Mouse (Mus musculus) stomach, embryonic 14.5 days (tissue): Measurements from ENCODE around the gene Cldn2. TPM values are rescaled to one million over a fixed set of nuclear protein-coding genes. Genes with fewer than 3 reads are reported as not detected.

Experiments used
- ATAC-seq: fragments of 200-750 bp; cut with Nextera tagmentation; 2 replicates; pipeline ENCODE4 v1.8.0; 2017; ENCODE audit warnings: low read depth, moderate TSS enrichment; ENCODE audit not compliant: insufficient number of reproducible peaks, insufficient read depth, low FRiP score
- H3K27ac ChIP-seq: fragments of 300-500 bp; sonication (generic); 2 replicates; pipeline ENCODE4 v1.5.1; 2014; ENCODE audit warnings: mild to moderate bottlenecking, low read length, moderate library complexity, mixed read lengths
- H3K27me3 ChIP-seq: fragments of 300-500 bp; sonication (generic); 2 replicates; pipeline ENCODE4 v1.6.1; 2014; ENCODE audit warnings: low read length, control low read depth, mixed read lengths; ENCODE audit not compliant: control insufficient read depth, insufficient read depth
- H3K36me3 ChIP-seq: fragments of 300-500 bp; sonication (generic); 2 replicates; pipeline ENCODE4 v1.6.1; 2014; ENCODE audit warnings: mild to moderate bottlenecking, control low read depth, low read length, moderate library complexity, mixed read lengths; ENCODE audit not compliant: control insufficient read depth, insufficient read depth
- H3K4me1 ChIP-seq: fragments of 300-500 bp; sonication (generic); 2 replicates; pipeline ENCODE4 v1.6.1; 2014; ENCODE audit warnings: low read length, control low read depth, mixed read lengths; ENCODE audit not compliant: control insufficient read depth, insufficient read depth
- H3K4me2 ChIP-seq: fragments of 300-500 bp; sonication (generic); replicated peaks from 2 replicates; pipeline ENCODE4 v1.6.1; 2014; ENCODE audit warnings: low read depth, low read length, control low read depth
- H3K4me3 ChIP-seq: fragments of 300-500 bp; sonication (generic); 2 replicates; pipeline ENCODE4 v1.5.1; 2014; ENCODE audit warnings: low read depth, low read length, control low read depth
- H3K9ac ChIP-seq: fragments of 300-500 bp; sonication (generic); replicated peaks from 2 replicates; pipeline ENCODE4 v1.6.1; 2014; ENCODE audit warnings: low read depth, mild to moderate bottlenecking, control low read depth, low read length, moderate library complexity, mixed read lengths
- H3K9me3 ChIP-seq: fragments of 300-500 bp; sonication (generic); 2 replicates; pipeline ENCODE4 v1.6.1; 2016; ENCODE audit warnings: low read depth, low read length, control low read depth; ENCODE audit not compliant: control insufficient read depth
- WGBS: fragments of 180-500 bp; shearing (Covaris S2); extraction: QIAGEN DNeasy Blood & Tissue Kit; methylation state at CpG from one replicate; pipeline ENCODE4 v1.1.7; 2014; 5-methylcytosine and 5-hydroxymethylcytosine counted together
- polyA plus RNA-seq: library from polyadenylated mRNA; unstranded; fragments of >200 nt; fragmentation: Nextera tagmentation; extraction: Ambion mirVana; gene quantifications from 2 replicates; pipeline ENCODE4 v1.2.1, GENCODE M21; 2014

Cldn2 gene
- polyA plus RNA-seq, 1 experiment from 2014 or later: 0.45 TPM

DNA sequence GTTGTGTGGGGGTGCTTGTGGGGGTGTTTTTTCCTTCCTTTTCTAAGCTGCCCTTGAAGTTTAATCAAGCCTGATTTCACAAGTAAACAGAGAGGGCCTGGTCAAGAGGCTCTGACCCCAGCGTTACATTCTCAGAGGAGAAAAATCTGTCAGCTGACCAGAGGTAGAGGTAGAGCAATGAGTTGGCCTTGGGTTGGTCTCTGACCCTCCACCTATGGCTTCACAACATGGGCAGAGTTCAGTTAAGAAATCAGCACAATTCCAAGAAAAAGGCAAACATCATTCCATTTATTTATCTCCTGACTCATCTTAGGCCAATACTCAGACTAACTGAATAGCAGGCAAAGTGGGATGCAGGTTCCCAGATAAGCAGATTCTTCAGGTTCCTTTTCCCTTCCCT is 21.7 kb upstream of the Cldn2 start:
- H3K9me3 ChIP-seq: no peaks in the 10 kb centered on the region
- H3K27ac ChIP-seq: no peak overlapping the region
- no peak overlapping the region for H3K4me2 ChIP-seq
- H3K4me1 ChIP-seq: no peaks in the 10 kb centered on the region
- no peaks in the 10 kb centered on the region for H3K27me3 ChIP-seq
- WGBS: 58% methylated on average over 1 of the region's 1 CpGs
- no peaks in the 10 kb centered on the region for H3K36me3 ChIP-seq
- no peak for ATAC-seq
- H3K4me3 ChIP-seq: no peak overlapping the region
- H3K9ac ChIP-seq: no peak overlapping the region

DNA sequence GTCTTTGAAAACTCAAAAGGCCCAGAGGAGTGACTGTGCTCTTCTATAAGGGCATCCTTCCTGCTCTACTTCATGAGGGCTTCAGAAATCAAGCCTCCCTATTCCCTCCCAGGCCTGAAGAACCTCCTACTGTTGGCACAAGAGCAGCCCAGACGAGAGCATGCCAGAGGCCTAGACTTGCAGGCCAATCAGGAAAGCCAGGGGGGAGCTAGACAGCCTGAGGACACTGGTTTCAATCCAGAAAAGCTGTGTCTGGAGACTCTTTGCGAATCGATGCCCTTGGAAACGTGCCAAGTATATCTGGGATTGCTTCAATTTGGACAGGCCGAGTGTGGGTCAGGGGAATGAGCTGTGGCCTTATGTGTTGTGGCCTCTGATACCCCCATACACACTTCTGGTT is 21.2 kb upstream of the Cldn2 start:
- H3K4me1 ChIP-seq: no peaks in the 10 kb centered on the region
- no peak overlapping the region for H3K4me3 ChIP-seq
- no peaks in the 10 kb centered on the region for H3K36me3 ChIP-seq
- H3K4me2 ChIP-seq: no peak overlapping the region
- 69% methylated on average over 5 of the region's 5 CpGs for WGBS
- H3K9ac ChIP-seq: no peak overlapping the region
- H3K27ac ChIP-seq: no peak overlapping the region
- H3K9me3 ChIP-seq: no peaks in the 10 kb centered on the region
- H3K27me3 ChIP-seq: no peaks in the 10 kb centered on the region
- no peak for ATAC-seq

DNA sequence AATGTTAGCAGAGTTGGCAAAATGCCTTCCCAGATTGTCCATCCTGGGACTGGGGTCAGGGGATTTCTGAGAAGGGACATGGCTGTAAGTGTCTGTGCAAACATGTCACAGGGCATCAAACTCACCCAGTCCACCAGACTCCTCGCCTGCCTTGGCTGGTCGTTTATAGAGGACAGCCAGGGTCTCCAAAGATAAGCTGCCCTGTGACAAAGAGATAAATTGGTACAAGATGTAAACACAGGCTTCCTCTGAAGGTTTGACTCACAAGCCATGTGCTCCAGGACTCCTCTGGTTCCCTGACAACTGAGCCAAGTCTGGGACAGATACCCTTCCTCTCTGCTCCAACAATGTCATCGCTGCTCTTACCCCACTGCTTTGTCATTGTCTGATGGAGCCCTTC is 19.6 kb upstream of the Cldn2 start:
- H3K9ac ChIP-seq: no peak overlapping the region
- ATAC-seq: no peak
- no peaks in the 10 kb centered on the region for H3K27me3 ChIP-seq
- H3K4me2 ChIP-seq: no peak overlapping the region
- no peak overlapping the region for H3K4me3 ChIP-seq
- 33% methylated on average over 3 of the region's 3 CpGs for WGBS
- H3K36me3 ChIP-seq: no peaks in the 10 kb centered on the region
- H3K27ac ChIP-seq: no peak overlapping the region
- no peaks in the 10 kb centered on the region for H3K9me3 ChIP-seq
- no peaks in the 10 kb centered on the region for H3K4me1 ChIP-seq

DNA sequence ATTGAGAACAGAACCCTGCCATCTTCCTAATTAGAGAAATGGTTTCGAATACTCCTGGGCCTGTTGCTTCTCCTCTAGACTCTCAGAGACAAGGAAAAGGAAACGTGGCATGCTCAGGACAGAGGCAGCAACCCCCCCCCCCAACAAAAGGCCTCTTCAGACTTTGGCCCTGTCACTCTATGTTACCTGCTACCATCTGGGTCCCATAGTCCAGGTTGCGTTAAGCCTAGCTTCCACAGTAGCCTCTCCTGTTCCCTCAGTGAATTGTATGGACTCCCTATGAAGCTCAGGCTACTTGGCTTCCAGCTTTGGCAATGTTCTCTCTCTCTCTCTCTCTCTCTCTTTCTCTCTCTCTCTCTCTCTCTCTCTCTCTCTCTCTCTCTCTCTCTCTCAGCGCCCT is 19.1 kb upstream of the Cldn2 start:
- Histone ChIP-seq H3K9me3 (no peaks in the 10 kb centered on the region), H3K4me2 (no peak overlapping the region), H3K27me3 (no peaks in the 10 kb centered on the region), H3K4me1 (no peaks in the 10 kb centered on the region), H3K9ac (no peak overlapping the region), H3K27ac (no peak overlapping the region), H3K4me3 (no peak overlapping the region), H3K36me3 (no peaks in the 10 kb centered on the region)
- WGBS: 76% methylated on average over 4 of the region's 4 CpGs
- ATAC-seq: no peak

DNA sequence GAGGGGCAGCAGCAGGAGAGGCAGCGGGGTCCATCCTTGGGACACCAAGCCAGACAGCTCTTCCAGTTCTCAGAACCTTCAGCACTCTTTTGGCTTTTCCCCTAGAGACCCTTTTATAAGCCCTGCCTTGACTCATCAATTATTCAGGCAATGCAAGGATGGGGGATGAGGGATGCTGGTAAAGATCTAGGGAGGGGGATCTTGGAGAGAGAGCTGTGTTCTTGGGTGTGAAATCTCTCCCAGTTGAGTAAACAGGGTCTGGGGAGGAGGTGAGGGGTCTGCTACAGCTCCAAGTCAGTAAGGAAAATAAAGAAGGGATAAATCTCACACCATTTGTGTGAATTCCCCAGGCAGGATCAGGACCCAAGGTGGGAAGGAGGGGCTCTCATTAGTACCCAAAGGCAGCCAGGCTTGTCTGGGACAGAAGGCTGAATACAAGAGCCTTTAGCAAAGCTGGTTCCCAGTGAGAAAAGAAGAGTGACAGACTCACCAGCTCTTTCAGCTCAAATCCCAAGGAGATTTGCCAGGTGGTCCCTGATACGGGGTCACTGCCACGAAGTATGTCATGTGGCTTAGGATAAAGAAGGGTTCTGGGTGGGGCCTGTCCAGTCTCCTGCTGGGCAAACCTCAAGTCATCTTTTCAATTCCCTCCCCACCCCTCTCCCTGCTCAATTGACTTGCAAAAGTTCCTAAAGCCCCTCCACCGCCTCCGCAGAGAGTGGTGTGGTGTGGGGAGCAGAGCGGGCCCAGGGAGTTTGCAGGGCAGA is 18.2 kb upstream of the Cldn2 start, which contains the start of gene Ripply1:
Ripply1 (minus strand) TSS at position 76 of the 767 bp plus-strand sequence.
- Histone ChIP-seq H3K4me1 (no peaks in the 10 kb centered on the region), H3K4me2 (no peak within 1 kb of the TSS), H3K36me3 (no peaks in the 10 kb centered on the region), H3K27me3 (no peaks in the 10 kb centered on the region), H3K9ac (no peak within 1 kb of the TSS), H3K9me3 (no peaks in the 10 kb centered on the region), H3K27ac (no peak within 1 kb of the TSS), H3K4me3 (no peak within 1 kb of the TSS)
- 52% methylated on average over 6 of the region's 6 CpGs for WGBS
- ATAC-seq: no peak

DNA sequence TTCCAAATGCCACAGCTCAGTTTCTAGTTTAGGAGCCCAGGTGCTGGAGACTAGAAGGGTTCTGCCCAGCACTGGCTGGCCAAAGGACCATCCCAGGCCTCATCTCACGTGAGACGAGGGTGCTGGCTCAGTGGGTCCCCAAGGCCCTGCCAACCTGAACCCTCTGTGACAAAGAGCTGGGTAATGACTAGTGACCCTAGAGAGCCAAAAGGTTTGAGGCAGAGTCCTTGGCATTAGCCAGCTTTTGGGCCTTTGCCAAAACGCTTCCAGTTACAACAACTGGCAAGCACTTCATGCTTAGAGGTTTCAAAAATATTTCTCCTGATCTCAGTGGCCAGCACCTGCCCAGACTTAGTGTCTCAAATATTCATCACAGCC is 17.6 kb upstream of the Cldn2 start:
- H3K9me3 ChIP-seq: no peaks in the 10 kb centered on the region
- no peak overlapping the region for H3K4me2 ChIP-seq
- H3K27me3 ChIP-seq: no peaks in the 10 kb centered on the region
- H3K4me1 ChIP-seq: no peaks in the 10 kb centered on the region
- H3K4me3 ChIP-seq: no peak overlapping the region
- no peak overlapping the region for H3K9ac ChIP-seq
- H3K36me3 ChIP-seq: no peaks in the 10 kb centered on the region
- no peak for ATAC-seq
- H3K27ac ChIP-seq: no peak overlapping the region
- WGBS: 69% methylated on average over 3 of the region's 3 CpGs

DNA sequence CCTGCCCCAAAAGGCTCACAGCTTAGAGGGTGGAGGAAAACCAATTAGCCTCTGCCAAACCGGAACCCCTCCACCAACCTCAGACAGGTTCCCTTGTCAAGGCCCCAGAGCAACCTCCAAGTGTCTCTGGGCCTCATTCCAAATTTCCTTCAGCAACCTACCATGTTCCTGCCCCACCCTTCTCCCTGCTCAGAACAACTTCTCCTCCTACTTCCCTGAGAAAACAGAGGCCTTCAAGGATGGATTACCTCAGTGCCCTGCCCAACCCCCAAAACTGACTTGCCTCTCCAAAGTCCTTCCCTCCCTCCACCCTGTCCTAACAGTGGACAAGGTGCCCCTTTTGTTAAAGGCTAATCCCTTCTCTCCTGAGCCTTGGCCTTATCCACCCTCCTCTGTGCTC is 14.9 kb upstream of the Cldn2 start:
- Histone ChIP-seq H3K9me3 (no peaks in the 10 kb centered on the region), H3K4me1 (no peaks in the 10 kb centered on the region), H3K9ac (no peak overlapping the region), H3K4me2 (no peak overlapping the region), H3K27ac (no peak overlapping the region), H3K36me3 (no peaks in the 10 kb centered on the region), H3K27me3 (no peaks in the 10 kb centered on the region), H3K4me3 (no peak overlapping the region)
- 43% methylated on average over 1 of the region's 1 CpGs for WGBS
- no peak for ATAC-seq

DNA sequence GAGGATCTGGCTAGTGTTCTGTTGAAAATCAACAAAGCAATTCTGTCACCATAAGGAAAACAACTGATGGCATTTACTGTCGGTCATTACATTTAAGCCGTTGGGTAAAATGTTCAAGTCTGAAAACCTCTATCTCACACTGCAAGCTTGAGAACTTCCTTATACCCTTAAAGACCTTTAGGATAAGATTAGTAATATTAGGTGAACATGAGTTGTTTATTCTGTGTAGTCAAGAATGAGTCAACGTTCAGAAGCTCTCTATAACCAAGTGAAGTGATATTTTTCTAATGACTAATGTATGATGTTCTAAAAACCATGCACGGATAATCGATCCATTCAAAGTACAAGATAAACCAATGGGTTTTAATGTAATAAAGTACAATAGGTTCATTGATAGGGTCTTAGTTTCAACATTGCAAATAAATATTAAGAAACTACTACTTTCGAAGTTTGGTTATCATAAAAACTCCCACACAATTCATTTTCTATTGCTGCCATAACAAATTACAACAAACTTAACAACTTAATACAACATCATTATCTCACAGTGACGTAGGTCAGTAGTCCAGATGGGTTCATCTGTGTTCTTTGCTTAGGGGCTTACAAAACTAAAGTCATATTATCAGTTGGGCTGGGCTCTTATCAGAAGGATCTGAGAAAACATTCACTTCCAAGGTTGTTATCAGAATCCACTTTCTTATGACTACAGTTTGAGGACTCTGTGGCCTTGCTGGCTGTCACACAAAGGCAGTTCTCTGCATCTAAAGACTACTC is 6.4 kb upstream of the Cldn2 start:
- Histone ChIP-seq H3K4me3 (no peak overlapping the region), H3K36me3 (no peaks in the 10 kb centered on the region), H3K27me3 (no peaks in the 10 kb centered on the region), H3K9me3 (no peaks in the 10 kb centered on the region), H3K27ac (no peak overlapping the region), H3K9ac (no peak overlapping the region), H3K4me2 (no peak overlapping the region), H3K4me1 (no peaks in the 10 kb centered on the region)
- no peak for ATAC-seq
- WGBS: 72% methylated on average over 7 of the region's 7 CpGs
